Mouse (Mus musculus) lung, postnatal 0 days (tissue): Measurements from ENCODE around the gene Ddr2. TPM values are rescaled to one million over a fixed set of nuclear protein-coding genes. Genes with fewer than 3 reads are reported as not detected.

ENCODE experiments used
- ATAC-seq: fragments of 200-750 bp; cut with Nextera tagmentation; 2 replicates; pipeline ENCODE4 v1.8.0; 2017; ENCODE audit warnings: moderate library complexity
- DNase-seq: peaks from one replicate; pipeline ENCODE4 v3.0.0-alpha.2; 2016; ENCODE audit warnings: low spot score
- H3K27ac ChIP-seq: fragments of 300-500 bp; sonication (generic); 2 replicates; pipeline ENCODE4 v1.5.1; 2014; ENCODE audit warnings: antibody characterized with exemption, mild to moderate bottlenecking, low read length, mixed read lengths
- H3K27me3 ChIP-seq: fragments of 300-500 bp; sonication (generic); replicated peaks from 2 replicates; pipeline ENCODE4 v1.6.1; 2014; ENCODE audit warnings: low read length, mixed read lengths; ENCODE audit not compliant: insufficient read depth
- H3K36me3 ChIP-seq: fragments of 300-500 bp; sonication (generic); 2 replicates; pipeline ENCODE4 v1.6.1; 2014; ENCODE audit warnings: low read length, mixed read lengths; ENCODE audit not compliant: insufficient read depth
- H3K4me1 ChIP-seq: fragments of 300-500 bp; sonication (generic); 2 replicates; pipeline ENCODE4 v1.6.1; 2014; ENCODE audit warnings: antibody characterized with exemption, low read depth, low read length, mixed read lengths; ENCODE audit not compliant: insufficient read depth
- H3K4me2 ChIP-seq: fragments of 300-500 bp; sonication (generic); replicated peaks from 2 replicates; pipeline ENCODE4 v1.6.1; 2014; ENCODE audit warnings: low read depth, mild to moderate bottlenecking, low read length, moderate library complexity, mixed read lengths
- H3K4me3 ChIP-seq: fragments of 300-500 bp; sonication (generic); 2 replicates; pipeline ENCODE4 v1.5.1; 2014; ENCODE audit warnings: low read depth, low read length
- H3K9ac ChIP-seq: fragments of 300-500 bp; sonication (generic); replicated peaks from 2 replicates; pipeline ENCODE4 v1.6.1; 2014; ENCODE audit warnings: low read depth, mild to moderate bottlenecking
- H3K9me3 ChIP-seq: fragments of 300-500 bp; sonication (generic); 2 replicates; pipeline ENCODE4 v1.6.1; 2016; ENCODE audit warnings: low read length, mixed read lengths
- CTCF ChIP-seq: IDR thresholded peaks from 2 replicates; pipeline ENCODE4 v1.5.1; 2016; ENCODE audit warnings: antibody characterized with exemption, mild to moderate bottlenecking
- EP300 ChIP-seq: IDR thresholded peaks from 2 replicates; pipeline ENCODE4 v1.6.1; 2016; ENCODE audit warnings: antibody characterized with exemption, mild to moderate bottlenecking, control low read depth
- WGBS: fragments of 180-500 bp; shearing (Covaris S2); extraction: QIAGEN DNeasy Blood & Tissue Kit; methylation state at CpG from one replicate; pipeline ENCODE4 v1.1.7; 2014; 5-methylcytosine and 5-hydroxymethylcytosine counted together
- polyA plus RNA-seq: library from polyadenylated mRNA; unstranded; fragments of >200 nt; fragmentation: Nextera tagmentation; extraction: Ambion mirVana; gene quantifications from 2 replicates; pipeline ENCODE4 v1.2.1, GENCODE M21; 2015

The Ddr2 gene
- polyA plus RNA-seq, 1 experiment from 2014 or later: 20.6 TPM

DNA sequence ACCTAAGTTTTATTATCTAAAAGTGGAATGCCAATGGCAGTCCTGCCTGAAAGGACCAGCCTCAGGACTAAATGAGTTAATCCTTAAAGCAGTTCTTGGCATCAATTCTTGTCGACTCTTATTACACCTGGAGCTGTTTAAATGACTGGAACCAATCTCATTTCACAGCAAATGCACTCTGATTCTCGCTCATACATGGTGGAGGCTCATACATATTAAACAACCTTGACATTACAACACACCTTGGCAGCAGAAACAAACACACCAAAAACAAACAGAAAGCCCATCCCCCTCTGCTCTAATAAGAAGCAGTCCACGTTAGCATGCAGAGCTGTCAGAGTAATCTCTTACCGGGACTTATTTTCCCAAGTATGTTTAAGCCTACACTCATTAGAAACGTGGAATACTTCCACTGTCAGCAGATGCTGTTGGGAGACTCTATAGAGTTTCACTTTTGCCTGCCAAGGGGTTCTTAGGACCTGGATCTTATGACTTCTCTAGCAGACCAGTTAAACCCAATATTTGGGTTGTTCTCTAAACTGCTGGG is 58.9 kb downstream of the Ddr2 start:
- no peak overlapping the region for H3K27ac ChIP-seq
- no peaks in the 10 kb centered on the region for H3K4me1 ChIP-seq
- DNase-seq (no peak), ATAC-seq (no peak)
- 59% methylated on average over 5 of the region's 5 CpGs for WGBS
- H3K27me3 ChIP-seq: no peaks in the 10 kb centered on the region
- H3K4me2 ChIP-seq: no peak overlapping the region
- no peak for TF ChIP-seq CTCF
- no peak for TF ChIP-seq EP300
- H3K36me3 ChIP-seq: no peaks in the 10 kb centered on the region
- no peaks in the 10 kb centered on the region for H3K9me3 ChIP-seq
- H3K9ac ChIP-seq: no peak overlapping the region
- H3K4me3 ChIP-seq: no peak overlapping the region

DNA sequence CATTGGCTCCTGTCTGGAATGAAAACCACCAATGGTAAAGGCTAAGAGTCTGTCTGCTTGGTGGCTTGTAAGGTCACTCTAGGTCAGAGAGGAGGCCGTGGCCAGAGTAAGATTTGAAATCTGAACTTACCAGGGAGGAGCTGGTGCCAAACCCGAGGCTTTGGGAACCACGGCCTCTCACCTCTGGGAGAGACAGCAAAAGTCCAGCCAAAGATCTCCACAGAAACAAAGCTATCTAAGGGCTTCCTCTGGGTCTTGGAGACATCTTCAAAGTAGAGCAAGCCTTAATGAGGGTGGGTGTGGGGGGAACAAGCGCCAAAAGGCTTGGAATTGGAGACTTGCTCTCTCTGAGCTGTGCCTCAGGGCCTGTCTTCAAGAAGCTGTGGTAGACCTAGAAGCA is 62.1 kb downstream of the Ddr2 start:
- DNase-seq (no peak), ATAC-seq (no peak)
- WGBS: 70% methylated on average over 4 of the region's 4 CpGs
- Histone ChIP-seq H3K4me3 (no peak overlapping the region), H3K27me3 (no peaks in the 10 kb centered on the region), H3K4me2 (no peak overlapping the region), H3K36me3 (no peaks in the 10 kb centered on the region), H3K9ac (no peak overlapping the region), H3K9me3 (no peaks in the 10 kb centered on the region), H3K4me1 (no peaks in the 10 kb centered on the region), H3K27ac (no peak overlapping the region)
- TF ChIP-seq CTCF (no peak), EP300 (no peak)

GRCm38 (mm10) chr1:170044726-170045471 is 65.7 kb downstream of the Ddr2 start:
- Histone ChIP-seq H3K27me3 (no peaks in the 10 kb centered on the region), H3K36me3 (no peaks in the 10 kb centered on the region), H3K27ac (no peak overlapping the region), H3K9me3 (no peaks in the 10 kb centered on the region), H3K4me3 (no peak overlapping the region), H3K9ac (no peak overlapping the region), H3K4me2 (no peak overlapping the region), H3K4me1 (no peaks in the 10 kb centered on the region)
- no peak for DNase-seq
- TF ChIP-seq CTCF (no peak), EP300 (no peak)
- no peak for ATAC-seq
- 69% methylated on average over 9 of the region's 9 CpGs for WGBS

GRCm38 (mm10) chr1:170043753-170044152 is 66.8 kb downstream of the Ddr2 start:
- DNase-seq: no peak
- ATAC-seq: no peak
- H3K4me1 ChIP-seq: no peaks in the 10 kb centered on the region
- no peak overlapping the region for H3K27ac ChIP-seq
- no peak overlapping the region for H3K4me2 ChIP-seq
- no peak overlapping the region for H3K4me3 ChIP-seq
- no peaks in the 10 kb centered on the region for H3K36me3 ChIP-seq
- no peak overlapping the region for H3K9ac ChIP-seq
- no peaks in the 10 kb centered on the region for H3K27me3 ChIP-seq
- no peaks in the 10 kb centered on the region for H3K9me3 ChIP-seq
- TF ChIP-seq EP300 (no peak), CTCF (no peak)

- H3K27ac ChIP-seq: no peak overlapping the region
- no peak overlapping the region for H3K4me3 ChIP-seq
- no peak overlapping the region for H3K4me2 ChIP-seq
- DNase-seq: no peak
- TF ChIP-seq EP300 (no peak), CTCF (no peak)
- H3K36me3 ChIP-seq: no peaks in the 10 kb centered on the region
- ATAC-seq: no peak
- H3K9me3 ChIP-seq: no peaks in the 10 kb centered on the region
- WGBS: 71% methylated on average over 5 of the region's 5 CpGs
- no peaks in the 10 kb centered on the region for H3K27me3 ChIP-seq
- H3K4me1 ChIP-seq: no peaks in the 10 kb centered on the region
- H3K9ac ChIP-seq: no peak overlapping the region
These were observed 67.6 kb downstream of the Ddr2 start for GRCm38 (mm10) chr1:170042996-170043395.

- no peak for DNase-seq
- Histone ChIP-seq H3K4me1 (no peaks in the 10 kb centered on the region), H3K9ac (no peak overlapping the region), H3K4me2 (no peak overlapping the region), H3K27me3 (no peaks in the 10 kb centered on the region), H3K9me3 (no peaks in the 10 kb centered on the region), H3K27ac (no peak overlapping the region), H3K36me3 (no peaks in the 10 kb centered on the region), H3K4me3 (no peak overlapping the region)
- ATAC-seq: no peak
- 63% methylated on average over 4 of the region's 4 CpGs for WGBS
- no peak for TF ChIP-seq EP300
- TF ChIP-seq CTCF: peak; percentile 37
These were observed 71.2 kb downstream of the Ddr2 start for GRCm38 (mm10) chr1:170039402-170039801.
